Mouse (Mus musculus) liver, postnatal 0 days (tissue): Measurements from ENCODE around the gene Slc4a1.

Experiments
- CTCF ChIP-seq: sonication (generic); IDR thresholded peaks from 2 replicates; pipeline ENCODE4 v1.5.1; 2016; ENCODE audit warnings: antibody characterized with exemption, low read depth
- EP300 ChIP-seq: IDR thresholded peaks from 2 replicates; pipeline ENCODE4 v1.6.1; 2016; ENCODE audit warnings: antibody characterized with exemption, low read depth, mild to moderate bottlenecking

DNA sequence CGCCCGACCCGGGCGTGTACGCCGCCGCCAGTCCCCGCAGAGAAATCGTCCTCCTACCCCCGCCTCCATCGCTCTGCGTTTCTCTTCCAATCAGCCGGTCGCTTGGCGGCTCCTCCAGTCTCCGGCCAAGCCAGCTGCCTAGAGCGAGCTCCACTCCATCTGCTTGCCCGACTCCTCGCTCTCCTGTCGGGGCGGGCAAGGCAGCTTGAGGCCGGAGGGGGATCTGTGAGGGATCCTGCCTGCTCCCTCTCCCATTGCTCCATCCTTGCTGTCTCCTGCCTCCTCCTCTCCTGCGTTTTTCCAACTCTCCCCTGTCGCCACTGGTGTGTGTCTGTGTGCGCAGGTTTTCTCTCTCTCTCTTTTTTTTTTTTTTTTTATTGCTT is 46.6 kb downstream of the Slc4a1 start, which contains the start of gene Ubtf:
- TF ChIP-seq CTCF: no peak
- no peak for TF ChIP-seq EP300
